Mouse (Mus musculus) myocyte (in vitro differentiated cells): ENCODE results near the gene Cyb5d2.
"Not testable (repeated sequence)": the region's sequence is repeated elsewhere in the genome, so short reads cannot be mapped to it uniquely, and the experiment has no call there.

Source experiments
- CEBPB ChIP-seq: IDR thresholded peaks from 2 replicates; pipeline ENCODE4 v1.6.1; 2011; ENCODE audit warnings: mild to moderate bottlenecking, moderate library complexity; ENCODE audit not compliant: poor library complexity, insufficient read depth, severe bottlenecking
- E2F4 ChIP-seq: IDR thresholded peaks from one replicate; pipeline ENCODE4 v1.6.1; 2011; ENCODE audit warnings: mild to moderate bottlenecking, control low read depth, moderate library complexity; ENCODE audit not compliant: insufficient read depth
- MAX ChIP-seq: IDR thresholded peaks from one replicate; pipeline ENCODE4 v1.6.1; 2011; ENCODE audit warnings: low read depth, mild to moderate bottlenecking, control low read depth
- MYOD1 ChIP-seq, 3 experiments: IDR thresholded peaks; one replicate each; pipeline ENCODE4 v1.6.1; 2011; ENCODE audit warnings: control low read depth in 2 of 3, low read depth in 2 of 3, mild to moderate bottlenecking in 2 of 3, moderate library complexity in 1 of 3; ENCODE audit not compliant: insufficient read length in 2 of 3, control insufficient read depth in 1 of 3
- MYOG ChIP-seq, 3 experiments: IDR thresholded peaks; one replicate each; pipeline ENCODE4 v1.6.1; 2011; ENCODE audit warnings: control low read depth in 2 of 3, low read depth in 2 of 3, mild to moderate bottlenecking in 2 of 3; ENCODE audit not compliant: insufficient read length in 2 of 3, control insufficient read depth in 1 of 3, insufficient read depth in 1 of 3
- POLR2A ChIP-seq: IDR thresholded peaks from one replicate; pipeline ENCODE4 v1.6.1; 2011; ENCODE audit warnings: low read depth, mild to moderate bottlenecking, control low read depth, moderate library complexity; ENCODE audit not compliant: insufficient read length
- POLR2AphosphoS2 ChIP-seq: IDR thresholded peaks from one replicate; pipeline ENCODE4 v1.6.1; 2011; ENCODE audit warnings: low read depth, control low read depth; ENCODE audit not compliant: insufficient read length
- SRF ChIP-seq: IDR thresholded peaks from one replicate; pipeline ENCODE4 v1.6.1; 2011; ENCODE audit warnings: low read depth; ENCODE audit not compliant: control insufficient read depth, insufficient read length
- TCF12 ChIP-seq: IDR thresholded peaks from one replicate; pipeline ENCODE4 v1.6.1; 2011; ENCODE audit warnings: mild to moderate bottlenecking, control low read depth; ENCODE audit not compliant: poor library complexity, insufficient read depth, severe bottlenecking
- TCF3 ChIP-seq: IDR thresholded peaks from one replicate; pipeline ENCODE4 v1.6.1; 2011; ENCODE audit warnings: low read depth, control low read depth; ENCODE audit not compliant: insufficient read length
- USF1 ChIP-seq: IDR thresholded peaks from one replicate; pipeline ENCODE4 v1.6.1; 2011; ENCODE audit warnings: low read depth, mild to moderate bottlenecking, control low read depth, moderate library complexity

- not testable (repeated sequence) for TF ChIP-seq POLR2A; E2F4; CEBPB; MAX; USF1; TCF12; MYOG (IDR thresholded peaks at IDR 0.05; ENCODE audit: control insufficient read depth in 1 of 3, insufficient read depth in 1 of 3, insufficient read length in 2 of 3, low read depth in 2 of 3); SRF; POLR2AphosphoS2; MYOD1 (IDR thresholded peaks at IDR 0.05; ENCODE audit: control insufficient read depth in 1 of 3, insufficient read length in 2 of 3, low read depth in 2 of 3); TCF3
These were observed 23.3 kb downstream of the Cyb5d2 start for GRCm38 (mm10) chr11:72772611-72773010.
